Mouse (Mus musculus): ENCODE measurements around the gene Auts2.

DNA sequence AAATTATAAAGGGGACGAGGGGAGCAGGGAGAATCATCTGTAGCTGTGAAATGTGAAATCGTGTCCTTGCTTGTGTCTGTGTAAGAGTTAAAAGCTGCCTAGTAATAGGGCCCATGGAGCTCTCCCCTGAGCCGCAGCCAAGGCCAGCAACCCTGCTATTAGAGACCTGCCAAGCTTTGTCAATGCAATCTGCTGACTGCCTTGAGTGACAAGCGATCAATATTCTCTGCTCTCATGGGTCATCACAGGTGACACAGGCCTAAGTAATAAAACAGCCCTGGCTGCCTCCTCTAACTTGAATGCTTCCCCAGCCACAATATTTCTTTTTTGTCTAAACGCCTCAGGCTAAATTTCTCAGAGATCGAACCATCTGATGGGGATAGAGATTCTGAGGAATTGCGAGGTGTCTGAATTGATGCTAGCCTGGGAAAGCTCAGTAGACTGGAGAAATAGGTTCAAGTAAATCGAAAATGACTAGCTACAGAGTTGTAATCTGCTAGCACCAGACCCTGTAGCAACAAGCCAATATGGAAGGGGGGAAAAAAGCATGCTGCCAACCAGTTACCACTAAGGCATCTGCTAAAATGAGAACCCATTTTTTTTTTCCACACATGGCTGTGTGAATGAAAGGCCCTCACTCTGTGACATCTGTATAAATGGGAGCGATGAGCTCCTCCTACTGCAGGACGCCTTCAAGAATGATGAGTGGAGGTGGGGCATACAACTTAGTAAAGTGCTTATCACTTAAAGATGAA, 453.5 kb downstream of the Auts2 start:
- TF ChIP-seq POLR2A (IDR thresholded peaks at IDR 0.05; ENCODE audit: insufficient read depth, low read depth, low read length) = no peak
- no peak for TF ChIP-seq CTCF (IDR thresholded peaks at IDR 0.05)
- TF ChIP-seq EP300 (IDR thresholded peaks at IDR 0.05; ENCODE audit: insufficient read depth, low read depth, low read length) = no peak

Data from heart, adult 2 months (tissue).